Mouse (Mus musculus) embryonic fibroblast, embryonic 13.5 days (primary cell): ENCODE measurements around the gene Rbms1. TPM values are rescaled to one million over a fixed set of nuclear protein-coding genes. Genes with fewer than 3 reads are reported as not detected.

ENCODE experiments used
- H3K27ac ChIP-seq: 2 replicates; pipeline ENCODE4 v1.5.1; 2012; ENCODE audit warnings: low read length, control low read depth, inconsistent platforms; ENCODE audit not compliant: insufficient read depth
- H3K4me1 ChIP-seq: 2 replicates; pipeline ENCODE4 v1.6.1; 2011; ENCODE audit warnings: low read length; ENCODE audit not compliant: control insufficient read depth, insufficient read depth
- H3K4me3 ChIP-seq: 2 replicates; pipeline ENCODE4 v1.5.1; 2011; ENCODE audit warnings: mild to moderate bottlenecking, control low read depth, low read length; ENCODE audit not compliant: insufficient read depth
- CTCF ChIP-seq: IDR thresholded peaks from 2 replicates; pipeline ENCODE4 v1.5.1; 2011; ENCODE audit warnings: mild to moderate bottlenecking, control low read depth, low read length, moderate library complexity, borderline replicate concordance; ENCODE audit not compliant: insufficient read depth
- POLR2A ChIP-seq: IDR thresholded peaks from 2 replicates; pipeline ENCODE4 v1.6.1; 2011; ENCODE audit warnings: low read depth, mild to moderate bottlenecking, control low read depth, low read length, moderate library complexity
- polyA plus RNA-seq: library from polyadenylated mRNA; stranded (reverse); fragments of >200 nt; gene quantifications from 2 replicates; pipeline ENCODE4 v1.2.4, GENCODE M21; 2011; ENCODE audit warnings: low read depth; ENCODE audit not compliant: missing spikeins, insufficient read length

The Rbms1 gene
- 222 and 231 TPM in 2 replicates for polyA plus RNA-seq

DNA sequence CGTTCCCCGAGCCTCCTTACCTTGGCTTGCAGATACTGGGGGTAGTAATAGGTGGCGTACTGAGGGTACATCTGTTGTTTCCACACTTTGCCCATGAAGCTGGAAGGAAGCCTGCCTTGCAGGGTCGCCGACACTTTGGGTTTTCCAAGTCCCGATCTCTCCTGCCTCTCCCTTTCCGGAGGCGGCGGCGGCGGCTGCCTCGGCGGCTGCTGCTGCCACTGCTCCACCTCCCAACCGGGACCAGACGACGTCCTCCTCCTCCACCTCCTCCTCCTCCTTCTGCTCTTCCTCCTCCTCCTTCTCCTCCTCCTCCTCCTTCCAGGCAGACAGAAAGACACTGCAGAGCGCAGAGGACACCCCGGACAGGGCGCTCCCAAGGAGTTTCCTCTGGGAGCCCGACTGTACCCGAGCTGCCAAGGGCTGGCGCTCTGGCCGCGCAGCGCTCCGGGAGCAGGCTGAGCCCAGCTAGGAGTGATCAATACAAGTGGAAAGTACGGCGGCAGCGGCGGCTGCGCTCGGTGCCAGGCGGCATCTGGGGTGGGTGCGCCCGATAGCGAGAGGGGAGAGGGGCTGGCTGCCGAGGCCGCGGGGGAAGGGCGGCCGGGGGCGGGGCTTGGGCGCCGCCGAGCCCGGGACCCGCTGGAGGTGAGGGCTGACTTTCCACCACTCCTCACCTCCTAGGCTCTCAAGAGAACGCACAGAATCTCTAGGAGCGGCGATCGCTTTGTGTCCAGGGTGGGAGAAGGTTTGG lies at the start of gene Rbms1:
TSS of gene Rbms1 (minus strand) at position 522 of the 751 bp plus-strand sequence.
- peaks cover 2% of the 10 kb centered on the region for H3K4me1 ChIP-seq
- H3K4me3 ChIP-seq = peak within 1 kb of the TSS; percentile 74
- H3K27ac ChIP-seq = peak within 1 kb of the TSS; percentile 97
- TF ChIP-seq POLR2A = peak; percentile 56
- no peak for TF ChIP-seq CTCF

DNA sequence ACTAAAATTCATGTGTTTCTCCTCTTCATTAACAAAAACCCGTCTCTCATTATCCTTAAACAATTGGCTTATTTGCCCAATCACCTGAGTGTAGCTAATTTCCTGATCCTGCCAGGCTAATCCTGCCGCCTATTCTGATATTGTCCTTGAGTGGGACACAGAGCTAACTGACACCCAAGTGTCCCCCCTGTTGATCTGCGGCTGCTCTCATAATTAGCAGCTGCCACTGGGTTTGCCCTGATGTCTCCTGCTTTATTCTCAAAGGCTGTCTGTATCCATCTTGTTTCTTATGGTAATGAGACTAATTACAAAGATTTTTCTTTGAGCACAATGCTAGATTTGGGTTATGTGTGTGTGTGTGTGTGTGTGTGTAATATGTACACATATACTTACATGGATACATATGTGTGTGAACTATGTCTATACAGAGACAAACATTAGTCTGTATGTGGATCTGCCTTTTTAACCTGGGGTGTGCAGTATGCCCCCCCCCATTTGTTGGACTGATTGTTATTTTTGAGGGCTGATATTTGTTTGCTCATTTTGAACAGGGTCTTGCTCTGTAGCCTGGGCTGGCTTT lies 49.3 kb upstream of the Rbms1 start:
- Histone ChIP-seq H3K27ac (no peak overlapping the region), H3K4me3 (no peak overlapping the region), H3K4me1 (no peaks in the 10 kb centered on the region)
- no peak for TF ChIP-seq CTCF
- TF ChIP-seq POLR2A = no peak

DNA sequence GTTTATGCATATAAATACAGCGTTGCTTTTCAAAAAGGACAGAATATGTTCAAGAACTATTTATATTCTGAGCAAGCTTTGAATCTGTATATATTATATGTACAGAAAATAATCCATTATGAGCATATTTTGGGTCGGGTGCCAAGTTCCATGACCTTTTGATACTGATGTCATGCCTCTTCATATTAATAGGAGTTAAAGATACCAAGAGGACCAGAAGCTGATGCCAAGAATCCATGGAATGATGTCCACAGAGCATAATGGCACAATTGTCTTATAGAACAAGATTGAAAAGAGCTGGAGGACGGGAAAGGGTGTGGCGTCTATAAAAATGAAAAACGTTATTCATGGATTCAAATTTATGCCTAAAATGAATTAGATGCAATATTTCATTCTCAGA lies 23.3 kb upstream of the Rbms1 start:
- Histone ChIP-seq H3K4me1 (no peaks in the 10 kb centered on the region), H3K27ac (no peak overlapping the region), H3K4me3 (no peak overlapping the region)
- TF ChIP-seq POLR2A (no peak), CTCF (no peak)

DNA sequence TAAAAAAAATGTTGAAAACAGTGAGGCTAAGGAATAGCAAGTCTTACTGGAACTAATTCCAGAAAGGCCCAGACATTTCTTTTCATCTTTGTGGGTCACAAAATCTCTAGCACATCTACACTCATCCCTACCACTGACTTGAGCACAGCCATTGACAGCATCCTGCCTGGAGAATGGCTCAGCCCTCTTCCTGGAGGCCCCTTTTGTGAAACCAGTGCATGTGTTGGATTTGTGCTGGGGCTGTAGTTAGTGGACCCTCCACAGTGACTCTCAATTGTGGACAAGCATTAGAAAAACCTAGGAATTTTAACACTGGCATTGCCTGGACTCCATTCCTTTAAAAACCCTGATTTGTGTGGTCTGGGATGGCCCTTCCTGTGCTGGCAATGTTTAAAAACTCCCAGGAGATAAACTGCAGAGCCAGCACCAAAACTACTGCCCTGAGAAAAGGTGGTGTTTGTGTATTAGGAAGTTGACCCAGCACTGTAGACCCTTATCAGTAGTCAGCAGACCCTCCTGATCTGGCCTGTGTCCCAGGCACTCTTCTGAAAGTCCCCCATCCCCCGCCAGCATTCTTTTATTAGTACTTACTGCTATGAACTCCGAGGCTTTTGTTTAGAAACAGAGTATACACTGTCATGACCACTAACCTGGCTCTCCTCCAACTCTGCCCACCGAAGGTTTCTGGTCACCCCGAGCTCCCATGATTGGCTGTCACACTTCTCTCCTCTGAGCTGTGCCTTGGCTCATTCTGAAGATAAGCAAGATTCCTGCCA lies 15.7 kb upstream of the Rbms1 start:
- TF ChIP-seq CTCF (no peak), POLR2A (no peak)
- no peaks in the 10 kb centered on the region for H3K4me1 ChIP-seq
- no peak overlapping the region for H3K27ac ChIP-seq
- H3K4me3 ChIP-seq = no peak overlapping the region

DNA sequence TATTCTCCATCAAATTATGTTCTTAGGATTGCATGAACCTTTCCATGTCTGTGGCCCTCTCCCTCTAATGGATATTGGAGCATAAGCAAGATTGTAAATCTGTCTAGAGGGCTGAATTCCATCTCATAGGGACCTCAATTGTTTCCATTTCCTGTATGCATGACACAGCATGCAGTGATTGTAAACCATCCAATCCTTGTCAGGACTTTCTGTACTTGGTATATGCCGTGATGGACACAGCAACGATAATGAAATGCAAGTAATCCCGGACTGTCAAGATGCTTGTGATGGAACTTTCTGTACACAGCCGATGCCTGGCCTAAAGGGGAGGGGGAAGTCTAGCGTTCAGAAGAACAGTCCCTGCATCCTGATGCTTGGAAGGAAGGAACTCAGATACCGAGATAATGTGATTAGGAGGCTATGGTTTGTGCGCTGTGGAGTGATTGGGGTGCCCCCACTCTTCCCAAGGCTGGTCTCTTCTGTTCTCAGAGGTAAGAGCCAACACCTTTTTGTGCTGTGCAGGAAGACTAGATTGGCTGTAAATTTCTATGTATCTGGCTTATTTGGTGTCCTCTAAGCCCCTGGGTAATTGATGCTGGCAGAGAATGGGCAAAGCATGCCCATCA lies 9.3 kb upstream of the Rbms1 start:
- TF ChIP-seq POLR2A = no peak
- TF ChIP-seq CTCF = no peak
- H3K4me1 ChIP-seq = no peaks in the 10 kb centered on the region
- no peak overlapping the region for H3K4me3 ChIP-seq
- H3K27ac ChIP-seq = no peak overlapping the region

DNA sequence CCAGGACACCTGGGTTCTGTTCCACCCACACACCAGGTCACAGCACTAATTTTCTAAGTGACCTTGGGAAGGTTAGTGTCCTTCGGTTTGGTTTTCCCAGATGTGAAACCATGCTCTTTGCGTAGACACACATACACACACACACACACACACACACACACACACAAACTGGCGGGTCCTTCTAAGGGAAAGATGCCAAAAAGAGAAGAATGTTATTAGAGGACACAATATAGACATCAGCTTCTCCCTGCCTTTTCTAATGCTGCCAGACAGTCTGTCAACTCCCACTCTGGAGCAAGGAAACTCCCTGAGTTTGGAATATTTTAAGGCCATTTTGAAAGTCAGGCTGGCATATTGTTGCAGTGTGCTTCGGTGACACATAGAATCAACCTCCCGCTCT lies 624 bp upstream of the Rbms1 start:
- H3K27ac ChIP-seq = peak overlapping the region; percentile 97
- H3K4me3 ChIP-seq = peak overlapping the region; percentile 74
- no peaks in the 10 kb centered on the region for H3K4me1 ChIP-seq
- no peak for TF ChIP-seq CTCF
- peak; percentile 50 for TF ChIP-seq POLR2A

DNA sequence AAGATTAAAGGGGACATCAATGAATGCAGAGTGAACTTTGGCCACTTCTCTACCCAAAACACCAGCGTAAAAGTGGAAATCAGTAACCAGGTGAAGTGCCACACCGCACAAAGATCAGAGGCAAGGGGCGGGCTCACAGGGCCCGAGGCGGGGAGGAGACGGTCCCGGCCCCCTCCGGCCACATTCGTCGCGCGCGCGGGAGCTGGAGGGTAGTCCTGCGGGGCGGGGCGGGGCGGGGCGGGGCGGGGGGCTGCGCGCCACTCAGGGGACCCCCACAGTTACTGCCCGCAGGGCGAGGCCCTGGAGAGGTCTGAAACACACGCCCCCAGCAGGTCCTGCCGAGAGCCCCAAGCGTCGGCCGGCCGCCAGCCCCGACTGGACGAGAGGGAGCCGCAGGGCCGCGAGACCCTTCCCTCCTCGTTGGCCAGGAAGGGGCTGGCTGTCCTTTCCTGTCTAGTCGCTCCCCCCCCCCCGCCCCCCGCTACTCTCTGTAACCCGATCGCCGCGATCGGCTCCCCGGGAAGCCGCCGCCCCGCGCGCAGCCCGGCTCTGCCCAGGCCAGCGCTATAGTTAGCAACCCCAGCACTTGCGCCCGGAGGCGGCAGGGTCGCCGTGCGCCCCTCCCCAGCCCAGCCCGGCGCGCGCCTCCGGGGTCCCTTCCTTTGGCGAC lies 856 bp downstream of the Rbms1 start:
- TF ChIP-seq CTCF = no peak
- no peak for TF ChIP-seq POLR2A
- peaks cover 2% of the 10 kb centered on the region for H3K4me1 ChIP-seq
- peak overlapping the region; percentile 74 for H3K4me3 ChIP-seq
- H3K27ac ChIP-seq = peak overlapping the region; percentile 97

DNA sequence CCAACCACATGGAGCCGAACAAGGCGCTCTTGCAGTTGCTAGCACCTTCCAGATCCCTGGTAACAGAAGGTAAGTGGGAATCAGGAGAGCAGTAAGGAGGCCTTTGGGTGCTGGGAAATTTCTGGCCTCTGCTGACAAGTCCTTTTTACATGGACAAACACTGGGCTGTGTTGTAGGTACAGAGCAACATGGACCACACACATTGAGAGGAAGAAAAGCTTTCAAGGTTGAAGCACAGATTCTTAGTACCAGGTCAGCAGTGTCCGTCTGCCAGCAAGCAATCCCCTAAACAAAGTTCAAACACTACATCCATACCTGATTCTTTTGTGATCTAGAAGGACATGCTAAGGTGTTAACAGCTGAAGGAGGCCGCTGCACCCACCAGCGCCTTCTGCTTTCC lies 1.7 kb downstream of the Rbms1 start:
- peak overlapping the region; percentile 74 for H3K4me3 ChIP-seq
- TF ChIP-seq CTCF (no peak), POLR2A (no peak)
- H3K4me1 ChIP-seq = peaks cover 2% of the 10 kb centered on the region
- peak overlapping the region; percentile 73; the same call in 1 of the 2 replicates for H3K27ac ChIP-seq

DNA sequence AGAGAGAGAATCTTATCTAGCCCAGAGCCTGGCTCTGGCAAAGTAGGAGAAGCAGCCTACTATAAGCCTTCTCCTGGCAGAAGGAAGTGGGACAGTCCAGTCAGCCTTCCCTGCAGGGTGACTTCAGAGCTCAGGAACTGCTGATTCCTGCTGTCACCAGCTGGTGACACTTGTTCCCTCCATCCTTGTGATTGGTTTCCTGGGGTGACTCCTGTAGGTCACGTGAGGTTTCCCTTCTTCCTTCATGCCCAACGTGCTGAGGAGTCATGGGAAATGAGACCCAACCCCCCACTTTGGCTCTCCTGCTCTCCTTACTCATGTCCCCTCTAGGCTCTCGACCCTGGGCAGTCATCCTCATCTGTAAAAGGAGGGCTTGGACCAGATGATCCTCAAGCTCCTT lies 14.8 kb downstream of the Rbms1 start:
- TF ChIP-seq POLR2A = no peak
- TF ChIP-seq CTCF = no peak
- Histone ChIP-seq H3K27ac (no peak overlapping the region), H3K4me3 (no peak overlapping the region), H3K4me1 (no peaks in the 10 kb centered on the region)
